Mouse (Mus musculus) CH12.LX (cell line): ENCODE results near the gene Spag4.

Experiments
- CTCF ChIP-seq, 2 experiments: IDR thresholded peaks in 1 of 2; conservative IDR thresholded peaks in 1 of 2; 2 replicates each; pipeline ENCODE4 v1.5.1; 2011 to 2012; ENCODE audit warnings: low read depth in 2 of 2, low read length in 2 of 2, improper control_type of control experiment in 1 of 2, inconsistent platforms in 1 of 2, mild to moderate bottlenecking in 1 of 2, moderate library complexity in 1 of 2
- EP300 ChIP-seq: IDR thresholded peaks from 2 replicates; pipeline ENCODE4 v1.6.1; 2011; ENCODE audit warnings: low read length, improper control_type of control experiment
- ETS1 ChIP-seq: conservative IDR thresholded peaks from 2 replicates; pipeline ENCODE4 v1.6.1; 2012; ENCODE audit warnings: low read depth, mild to moderate bottlenecking, inconsistent platforms, low read length, improper control_type of control experiment, moderate library complexity
- IRF4 ChIP-seq: IDR thresholded peaks from 2 replicates; pipeline ENCODE4 v1.6.1; 2014; ENCODE audit warnings: low read depth, mild to moderate bottlenecking, inconsistent platforms, low read length, improper control_type of control experiment
- MAX ChIP-seq: IDR thresholded peaks from 2 replicates; pipeline ENCODE4 v1.6.1; 2011; ENCODE audit warnings: low read length, improper control_type of control experiment
- NRF1 ChIP-seq: IDR thresholded peaks from 2 replicates; pipeline ENCODE4 v1.6.1; 2014; ENCODE audit warnings: low read depth, mild to moderate bottlenecking, inconsistent platforms, low read length, improper control_type of control experiment, moderate library complexity
- PAX5 ChIP-seq: IDR thresholded peaks from 2 replicates; pipeline ENCODE4 v1.6.1; 2012; ENCODE audit warnings: low read length, inconsistent platforms, mixed read lengths
- POLR2A ChIP-seq: IDR thresholded peaks from 2 replicates; pipeline ENCODE4 v1.6.1; 2011; ENCODE audit warnings: low read depth, mild to moderate bottlenecking, improper control_type of control experiment, low read length
- POLR2AphosphoS2 ChIP-seq: IDR thresholded peaks from 2 replicates; pipeline ENCODE4 v1.6.1; 2011; ENCODE audit warnings: low read depth, low read length, improper control_type of control experiment

GRCm38 (mm10) chr2:156091926-156092325 lies 27.0 kb downstream of the Spag4 start:
- TF ChIP-seq CTCF (conservative IDR thresholded peaks at IDR 0.05 in 1 of 2, IDR thresholded peaks at IDR 0.05 in 1 of 2; ENCODE audit: low read depth in 2 of 2, low read length in 2 of 2) (no peak), NRF1 (no peak), POLR2A (no peak), IRF4 (no peak), EP300 (no peak), PAX5 (no peak), MAX (no peak), POLR2AphosphoS2 (peak; percentile 46; the same call in 1 of the 2 replicates), ETS1 (no peak)
